Mouse (Mus musculus): ENCODE data around the gene Abcd3. TPM values are rescaled to one million over a fixed set of nuclear protein-coding genes. Genes with fewer than 3 reads are reported as not detected.
A peak's percentile ranks its signal among the peaks of the same experiment; 100 is the strongest.

The Abcd3 gene
- polyA plus RNA-seq (2015; fragmentation: Nextera tagmentation; extraction: Ambion mirVana): 94.1 and 100 TPM in 2 replicates

DNA sequence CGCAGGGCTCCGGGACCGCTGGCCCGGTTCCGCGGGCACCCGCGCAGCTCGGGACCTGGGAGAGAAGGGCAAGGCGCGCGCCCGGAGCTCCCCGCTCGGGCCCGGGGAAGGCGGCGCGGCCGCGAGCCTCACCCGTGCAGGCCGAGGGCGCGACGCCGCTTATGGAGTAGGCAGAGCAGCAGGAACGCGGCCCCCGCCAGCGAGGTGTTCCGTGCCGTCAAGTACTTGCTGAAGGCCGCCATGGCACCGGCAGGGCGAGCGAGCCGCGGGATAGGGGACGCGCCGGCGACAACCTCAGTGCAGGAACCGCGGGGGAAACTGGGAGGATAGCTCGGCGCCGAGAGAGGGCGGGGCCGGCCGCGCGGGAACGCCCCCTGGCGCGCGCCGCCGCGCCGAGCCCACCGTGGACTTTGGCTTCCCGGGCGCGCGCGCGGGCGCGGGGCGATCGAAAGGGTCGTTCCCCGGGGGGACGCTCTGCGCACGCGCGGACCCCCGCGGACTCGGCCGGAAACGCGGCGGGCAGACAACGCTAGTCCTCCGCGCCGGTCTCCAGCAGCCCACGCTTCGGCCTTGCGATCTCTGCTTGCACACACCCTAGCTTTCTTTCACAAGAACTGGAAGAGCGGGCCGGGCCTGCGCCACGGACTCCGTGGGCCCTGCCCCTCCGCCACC lies at the start of gene Abcd3:
TSS of gene Abcd3 (minus strand) at position 426 of the 672 bp plus-strand sequence.
- 0 out of 2 replicates have a peak, but pooled peaks cover 3% of the 10 kb centered on the region for H3K4me1 ChIP-seq (ENCODE audit: insufficient read depth, low read depth, low read length)
- peak within 1 kb of the TSS; percentile 71 for H3K4me2 ChIP-seq (replicated peaks; ENCODE audit: low read depth, low read length)
- peak within 1 kb of the TSS; percentile 86 for H3K9ac ChIP-seq (replicated peaks; ENCODE audit: low read depth)
- TF ChIP-seq CTCF (IDR thresholded peaks at IDR 0.05) (peak; percentile 35), EP300 (IDR thresholded peaks at IDR 0.05) (no peak)
- no peaks in the 10 kb centered on the region for H3K36me3 ChIP-seq (ENCODE audit: insufficient read depth, low read length)
- no peaks in the 10 kb centered on the region for H3K9me3 ChIP-seq (ENCODE audit: low read length)
- ATAC-seq (peak; percentile 91), DNase-seq (ENCODE audit: low spot score) (peak; percentile 94)
- H3K4me3 ChIP-seq (ENCODE audit: low read depth, low read length): peak within 1 kb of the TSS; percentile 86
- H3K27ac ChIP-seq (ENCODE audit: low read length): peak within 1 kb of the TSS; percentile 99
- H3K27me3 ChIP-seq (replicated peaks; ENCODE audit: insufficient read depth, low read length): no peaks in the 10 kb centered on the region
- 4% methylated on average over 49 of the region's 99 CpGs for WGBS

DNA sequence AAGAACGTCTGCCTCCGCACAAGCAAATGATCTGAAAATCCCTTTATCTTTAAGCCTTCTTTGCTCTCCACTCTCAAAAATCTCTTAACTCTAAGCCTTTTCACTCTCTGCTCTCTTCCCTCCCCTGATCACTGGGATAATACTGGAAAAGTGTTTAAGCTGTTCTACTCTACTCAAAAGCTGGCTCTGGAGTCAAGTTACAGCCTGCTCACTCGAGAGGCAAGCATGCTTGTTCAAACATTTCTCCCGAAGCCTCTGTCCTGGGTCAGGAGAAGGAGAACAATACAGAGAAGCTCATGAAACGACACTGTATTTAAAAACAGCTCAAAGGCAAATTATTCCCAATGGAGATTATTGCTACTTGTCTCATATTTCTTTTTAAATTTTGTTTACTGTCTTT lies 44.0 kb upstream of the Abcd3 start:
- no peaks in the 10 kb centered on the region for H3K27me3 ChIP-seq (replicated peaks; ENCODE audit: insufficient read depth, low read length)
- H3K9ac ChIP-seq (replicated peaks; ENCODE audit: low read depth): no peak overlapping the region
- WGBS: 20% methylated on average over 5 of the region's 5 CpGs
- no peaks in the 10 kb centered on the region for H3K36me3 ChIP-seq (ENCODE audit: insufficient read depth, low read length)
- peak overlapping the region; percentile 68 for H3K27ac ChIP-seq (ENCODE audit: low read length)
- no peak overlapping the region; the same call in 1 of the 2 replicates for H3K4me2 ChIP-seq (replicated peaks; ENCODE audit: low read depth, low read length)
- ATAC-seq (peak; percentile 81), DNase-seq (ENCODE audit: low spot score) (peak; percentile 82)
- H3K9me3 ChIP-seq (ENCODE audit: low read length): no peaks in the 10 kb centered on the region
- no peak overlapping the region for H3K4me3 ChIP-seq (ENCODE audit: low read depth, low read length)
- peak; percentile 61 for TF ChIP-seq EP300 (IDR thresholded peaks at IDR 0.05)
- TF ChIP-seq CTCF (IDR thresholded peaks at IDR 0.05): no peak
- H3K4me1 ChIP-seq (ENCODE audit: insufficient read depth, low read depth, low read length): 0 out of 2 replicates have a peak, but pooled peaks cover 5% of the 10 kb centered on the region

DNA sequence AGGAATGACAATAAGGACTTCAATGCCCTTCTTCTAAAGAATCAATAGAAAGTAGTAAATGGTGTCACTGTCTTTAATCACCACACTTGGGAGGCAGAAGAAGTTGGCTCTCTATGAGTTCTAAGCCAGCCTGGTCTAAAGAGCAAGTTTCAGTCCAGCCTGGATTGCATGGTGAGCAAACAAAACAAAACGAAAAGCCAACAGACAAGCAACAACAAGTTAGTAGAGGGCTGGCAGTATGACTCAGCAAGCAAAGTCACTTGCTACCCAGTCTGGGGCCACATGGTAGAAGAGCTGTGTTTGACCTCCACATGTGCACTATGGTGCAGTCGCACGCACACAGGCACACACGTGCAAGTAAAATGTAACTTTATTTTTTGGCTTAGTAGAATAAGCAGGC lies 41.0 kb upstream of the Abcd3 start:
- WGBS: 92% methylated on average over 4 of the region's 4 CpGs
- TF ChIP-seq CTCF (IDR thresholded peaks at IDR 0.05) (no peak), EP300 (IDR thresholded peaks at IDR 0.05) (no peak)
- ATAC-seq (no peak), DNase-seq (ENCODE audit: low spot score) (no peak)
- H3K9ac ChIP-seq (replicated peaks; ENCODE audit: low read depth): no peak overlapping the region
- H3K36me3 ChIP-seq (ENCODE audit: insufficient read depth, low read length): no peaks in the 10 kb centered on the region
- H3K27me3 ChIP-seq (replicated peaks; ENCODE audit: insufficient read depth, low read length): no peaks in the 10 kb centered on the region
- H3K4me2 ChIP-seq (replicated peaks; ENCODE audit: low read depth, low read length): no peak overlapping the region
- no peaks in the 10 kb centered on the region for H3K9me3 ChIP-seq (ENCODE audit: low read length)
- H3K27ac ChIP-seq (ENCODE audit: low read length): no peak overlapping the region
- 0 out of 2 replicates have a peak, but pooled peaks cover 5% of the 10 kb centered on the region for H3K4me1 ChIP-seq (ENCODE audit: insufficient read depth, low read depth, low read length)
- no peak overlapping the region for H3K4me3 ChIP-seq (ENCODE audit: low read depth, low read length)

DNA sequence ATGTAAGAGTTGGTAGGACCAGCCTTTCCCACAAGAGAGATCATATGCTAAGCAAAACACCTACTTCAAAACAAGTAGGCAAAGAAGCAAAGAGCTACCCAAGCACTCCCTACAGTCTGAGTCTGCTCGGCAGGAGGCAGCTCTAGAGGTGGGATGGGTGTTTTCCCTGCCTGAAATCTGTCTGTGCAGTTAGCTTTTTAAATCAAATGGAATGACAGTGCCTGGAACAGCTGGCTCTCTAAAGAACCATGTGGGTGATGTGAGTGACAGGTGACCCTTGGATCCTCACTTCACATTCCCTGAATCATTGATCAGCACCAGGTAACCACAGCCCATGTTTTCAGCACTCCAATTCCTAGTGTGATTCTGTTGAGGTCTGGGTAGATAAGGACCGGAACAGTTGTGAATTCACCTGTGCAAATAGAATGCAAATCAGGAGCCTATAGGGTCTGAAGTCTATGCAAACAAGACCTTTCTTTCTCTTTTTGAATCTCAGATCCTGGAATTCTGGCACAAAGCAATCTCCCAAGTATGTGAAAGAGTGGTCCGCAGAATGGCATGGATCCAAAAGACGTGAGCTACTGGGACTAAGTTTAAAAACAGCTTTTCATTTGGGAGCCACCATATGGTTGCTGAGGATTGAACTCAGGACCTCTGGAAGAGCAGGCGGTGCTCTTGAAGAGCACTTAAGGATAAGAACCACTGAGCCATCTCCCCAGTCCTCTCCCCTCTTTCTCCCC lies 38.8 kb upstream of the Abcd3 start:
- no peaks in the 10 kb centered on the region for H3K9me3 ChIP-seq (ENCODE audit: low read length)
- no peaks in the 10 kb centered on the region for H3K36me3 ChIP-seq (ENCODE audit: insufficient read depth, low read length)
- TF ChIP-seq CTCF (IDR thresholded peaks at IDR 0.05): no peak
- TF ChIP-seq EP300 (IDR thresholded peaks at IDR 0.05): peak; percentile 47; the same call in 1 of the 2 replicates
- peak overlapping the region; percentile 47; the same call in 1 of the 2 replicates for H3K27ac ChIP-seq (ENCODE audit: low read length)
- H3K4me1 ChIP-seq (ENCODE audit: insufficient read depth, low read depth, low read length): 0 out of 2 replicates have a peak, but pooled peaks cover 5% of the 10 kb centered on the region
- DNase-seq (ENCODE audit: low spot score) (peak; percentile 70), ATAC-seq (peak; percentile 53)
- H3K27me3 ChIP-seq (replicated peaks; ENCODE audit: insufficient read depth, low read length): no peaks in the 10 kb centered on the region
- no peak overlapping the region for H3K9ac ChIP-seq (replicated peaks; ENCODE audit: low read depth)
- no peak overlapping the region for H3K4me2 ChIP-seq (replicated peaks; ENCODE audit: low read depth, low read length)
- 42% methylated on average over 5 of the region's 5 CpGs for WGBS
- H3K4me3 ChIP-seq (ENCODE audit: low read depth, low read length): no peak overlapping the region

DNA sequence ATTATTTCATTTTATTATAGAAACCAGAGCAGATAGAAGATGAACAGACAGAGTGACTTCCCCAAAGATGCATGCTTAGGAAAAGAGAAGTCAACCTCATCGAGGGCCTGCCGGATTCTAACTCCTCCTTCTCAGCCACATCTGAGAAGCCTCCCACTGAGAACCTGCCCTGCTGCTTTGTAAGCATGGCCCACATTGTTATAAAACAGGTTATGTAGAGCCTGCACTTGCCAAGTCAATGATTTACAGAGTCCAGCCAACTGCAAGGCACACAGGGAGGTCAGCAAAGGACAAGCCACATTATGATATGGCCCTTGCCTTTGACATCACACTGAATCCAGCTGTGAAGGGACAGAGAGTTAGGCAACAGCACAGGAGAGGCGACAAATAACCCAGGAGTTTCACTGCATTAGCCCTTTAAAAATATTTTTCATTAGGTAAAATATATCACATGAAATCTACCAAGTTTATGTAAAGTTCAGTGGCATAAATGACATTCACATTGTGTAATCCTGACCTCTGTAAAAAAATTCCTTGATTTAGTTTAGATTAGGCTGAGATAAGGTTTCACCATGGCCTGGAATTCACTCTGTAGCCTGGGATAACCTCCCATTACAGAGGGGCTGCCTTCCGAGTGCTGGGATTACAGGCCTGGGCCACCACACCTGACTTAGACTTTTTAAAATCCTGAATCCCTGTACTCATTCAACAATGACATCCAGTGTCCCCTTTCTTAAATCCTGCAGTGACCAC lies 37.1 kb upstream of the Abcd3 start:
- H3K4me1 ChIP-seq (ENCODE audit: insufficient read depth, low read depth, low read length): no peaks in the 10 kb centered on the region
- H3K4me3 ChIP-seq (ENCODE audit: low read depth, low read length): no peak overlapping the region
- 40% methylated on average over 4 of the region's 4 CpGs for WGBS
- no peaks in the 10 kb centered on the region for H3K36me3 ChIP-seq (ENCODE audit: insufficient read depth, low read length)
- H3K9ac ChIP-seq (replicated peaks; ENCODE audit: low read depth): no peak overlapping the region
- peak overlapping the region; percentile 28; the same call in 1 of the 2 replicates for H3K27ac ChIP-seq (ENCODE audit: low read length)
- ATAC-seq (peak; percentile 80), DNase-seq (ENCODE audit: low spot score) (peak; percentile 92)
- H3K9me3 ChIP-seq (ENCODE audit: low read length): no peaks in the 10 kb centered on the region
- no peak overlapping the region for H3K4me2 ChIP-seq (replicated peaks; ENCODE audit: low read depth, low read length)
- TF ChIP-seq CTCF (IDR thresholded peaks at IDR 0.05) (no peak), EP300 (IDR thresholded peaks at IDR 0.05) (peak; percentile 85)
- no peaks in the 10 kb centered on the region for H3K27me3 ChIP-seq (replicated peaks; ENCODE audit: insufficient read depth, low read length)

DNA sequence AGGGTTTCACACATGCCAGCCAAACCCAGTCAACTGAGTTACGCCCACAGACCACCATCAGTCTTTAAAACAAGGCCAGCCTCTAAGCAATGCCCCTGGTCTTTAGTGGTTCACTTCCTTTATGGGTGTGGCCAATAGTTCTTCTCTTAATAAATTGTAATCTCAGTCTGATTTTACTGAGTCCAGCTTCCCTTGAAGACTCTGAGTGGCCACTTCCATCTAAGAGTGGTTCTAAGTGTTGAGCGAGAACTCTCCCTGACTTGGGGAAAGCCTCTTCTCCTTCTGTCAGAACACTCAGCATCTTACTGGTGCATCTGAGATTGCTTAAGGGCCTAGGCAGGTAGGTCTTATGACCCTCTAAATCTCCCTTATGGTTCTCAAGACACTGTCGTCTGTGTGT lies 35.9 kb upstream of the Abcd3 start:
- peak; percentile 61 for ATAC-seq
- 67% methylated on average over 3 of the region's 3 CpGs for WGBS
- H3K27me3 ChIP-seq (replicated peaks; ENCODE audit: insufficient read depth, low read length): no peaks in the 10 kb centered on the region
- no peak overlapping the region for H3K4me2 ChIP-seq (replicated peaks; ENCODE audit: low read depth, low read length)
- H3K4me3 ChIP-seq (ENCODE audit: low read depth, low read length): no peak overlapping the region
- H3K4me1 ChIP-seq (ENCODE audit: insufficient read depth, low read depth, low read length): no peaks in the 10 kb centered on the region
- peak; percentile 82 for TF ChIP-seq EP300 (IDR thresholded peaks at IDR 0.05)
- no peak for TF ChIP-seq CTCF (IDR thresholded peaks at IDR 0.05)
- no peaks in the 10 kb centered on the region for H3K9me3 ChIP-seq (ENCODE audit: low read length)
- H3K9ac ChIP-seq (replicated peaks; ENCODE audit: low read depth): no peak overlapping the region
- no peaks in the 10 kb centered on the region for H3K36me3 ChIP-seq (ENCODE audit: insufficient read depth, low read length)
- H3K27ac ChIP-seq (ENCODE audit: low read length): peak overlapping the region; percentile 66
- DNase-seq (ENCODE audit: low spot score): peak; percentile 76

All from lung, postnatal 0 days (tissue).